Mouse (Mus musculus) ES-Bruce4 (cell line): ENCODE measurements around the gene Rufy4. TPM values are rescaled to one million over a fixed set of nuclear protein-coding genes. Genes with fewer than 3 reads are reported as not detected.

Experiments
- H3K27ac ChIP-seq: 2 replicates; pipeline ENCODE4 v1.5.1; 2012; ENCODE audit warnings: low read length, inconsistent platforms; ENCODE audit not compliant: insufficient read depth
- H3K27me3 ChIP-seq: 2 replicates; pipeline ENCODE4 v1.6.1; 2012; ENCODE audit warnings: mild to moderate bottlenecking, low read length, inconsistent platforms; ENCODE audit not compliant: control insufficient read depth, poor library complexity, insufficient read depth, severe bottlenecking
- H3K36me3 ChIP-seq: 2 replicates; pipeline ENCODE4 v1.6.1; 2012; ENCODE audit warnings: inconsistent platforms, mild to moderate bottlenecking, low read length, moderate library complexity; ENCODE audit not compliant: control insufficient read depth, poor library complexity, insufficient read depth, severe bottlenecking
- H3K4me1 ChIP-seq: one replicate; pipeline ENCODE4 v1.8.1; 2011; ENCODE audit warnings: low read length; ENCODE audit not compliant: control insufficient read depth, insufficient read depth
- H3K4me3 ChIP-seq: 2 replicates; pipeline ENCODE4 v1.5.1; 2011; ENCODE audit warnings: low read depth, mild to moderate bottlenecking, low read length
- H3K9ac ChIP-seq: 2 replicates; pipeline ENCODE4 v1.6.1; 2012; ENCODE audit warnings: low read depth, mild to moderate bottlenecking, inconsistent platforms; ENCODE audit not compliant: poor library complexity, severe bottlenecking
- H3K9me3 ChIP-seq: replicated peaks from 2 replicates; pipeline ENCODE4 v1.6.1; 2012; ENCODE audit warnings: mild to moderate bottlenecking, low read length, inconsistent platforms; ENCODE audit not compliant: control insufficient read depth, poor library complexity, insufficient read depth, severe bottlenecking
- CTCF ChIP-seq: IDR thresholded peaks from one replicate; pipeline ENCODE4 v1.8.1; 2011; ENCODE audit warnings: low read depth, low read length
- EP300 ChIP-seq: IDR thresholded peaks from 2 replicates; pipeline ENCODE4 v1.6.1; 2011; ENCODE audit warnings: low read depth, low read length; ENCODE audit not compliant: insufficient read depth
- POLR2A ChIP-seq: IDR thresholded peaks from one replicate; pipeline ENCODE4 v1.8.1; 2011; ENCODE audit warnings: low read length; ENCODE audit not compliant: insufficient read depth
- polyA plus RNA-seq: library from polyadenylated mRNA; stranded (reverse); fragments of >200 nt; gene quantifications from 2 replicates; pipeline ENCODE4 v1.2.4, GENCODE M21; 2011; ENCODE audit warnings: low read depth; ENCODE audit not compliant: missing spikeins, insufficient read depth, insufficient read length

The Rufy4 gene
- polyA plus RNA-seq, 1 experiment, result not detected

DNA sequence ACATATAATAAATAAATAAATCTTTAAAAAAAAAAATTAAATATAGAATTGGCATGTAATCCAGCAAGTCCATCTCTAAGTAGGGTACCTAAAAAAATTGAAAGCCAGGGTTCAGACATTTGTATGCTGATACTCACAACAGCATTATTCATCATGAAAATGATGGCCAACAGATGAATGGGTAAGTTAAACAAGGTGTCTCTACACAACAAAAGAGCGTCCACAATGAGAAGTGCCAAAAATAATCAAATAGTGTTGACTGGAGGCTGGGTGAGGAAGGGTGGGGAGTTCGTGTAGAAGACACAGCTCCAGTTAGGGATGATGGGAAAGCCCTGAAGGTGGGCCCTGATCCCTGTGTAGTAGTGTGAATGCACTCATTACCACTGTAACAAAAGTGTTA is 34.7 kb downstream of the Rufy4 start:
- TF ChIP-seq POLR2A (no peak), EP300 (no peak), CTCF (no peak)
- no peak overlapping the region for H3K9ac ChIP-seq
- H3K9me3 ChIP-seq, result no peaks in the 10 kb centered on the region
- no peaks in the 10 kb centered on the region for H3K4me1 ChIP-seq
- no peaks in the 10 kb centered on the region for H3K27me3 ChIP-seq
- no peaks in the 10 kb centered on the region for H3K36me3 ChIP-seq
- H3K27ac ChIP-seq, result no peak overlapping the region
- H3K4me3 ChIP-seq, result no peak overlapping the region

- Histone ChIP-seq H3K36me3 (no peaks in the 10 kb centered on the region), H3K4me3 (no peak overlapping the region), H3K27me3 (no peaks in the 10 kb centered on the region), H3K27ac (no peak overlapping the region), H3K9ac (no peak overlapping the region), H3K9me3 (no peaks in the 10 kb centered on the region), H3K4me1 (no peaks in the 10 kb centered on the region)
- TF ChIP-seq EP300 (no peak), POLR2A (no peak), CTCF (no peak)
Measured at GRCm38 (mm10) chr1:74167136-74167535, 41.8 kb downstream of the Rufy4 start.

GRCm38 (mm10) chr1:74169721-74170120 is 44.4 kb downstream of the Rufy4 start:
- no peak overlapping the region for H3K9ac ChIP-seq
- no peaks in the 10 kb centered on the region for H3K9me3 ChIP-seq
- no peaks in the 10 kb centered on the region for H3K36me3 ChIP-seq
- TF ChIP-seq EP300, result no peak
- no peak for TF ChIP-seq CTCF
- TF ChIP-seq POLR2A, result no peak
- no peaks in the 10 kb centered on the region for H3K27me3 ChIP-seq
- no peak overlapping the region for H3K27ac ChIP-seq
- no peak overlapping the region for H3K4me3 ChIP-seq
- H3K4me1 ChIP-seq, result no peaks in the 10 kb centered on the region

GRCm38 (mm10) chr1:74172722-74173121 is 47.4 kb downstream of the Rufy4 start:
- Histone ChIP-seq H3K27me3 (no peaks in the 10 kb centered on the region), H3K27ac (no peak overlapping the region), H3K4me1 (peaks cover 2% of the 10 kb centered on the region), H3K9ac (no peak overlapping the region), H3K4me3 (no peak overlapping the region), H3K9me3 (no peaks in the 10 kb centered on the region), H3K36me3 (no peaks in the 10 kb centered on the region)
- TF ChIP-seq CTCF, result no peak
- TF ChIP-seq POLR2A, result no peak
- TF ChIP-seq EP300, result no peak

- Histone ChIP-seq H3K4me3 (no peak overlapping the region), H3K4me1 (peaks cover 2% of the 10 kb centered on the region), H3K36me3 (no peaks in the 10 kb centered on the region), H3K27ac (no peak overlapping the region), H3K9ac (no peak overlapping the region), H3K27me3 (no peaks in the 10 kb centered on the region), H3K9me3 (no peaks in the 10 kb centered on the region)
- TF ChIP-seq POLR2A (no peak), CTCF (no peak), EP300 (no peak)
Measured at GRCm38 (mm10) chr1:74175731-74176130, 50.4 kb downstream of the Rufy4 start.

- no peak overlapping the region for H3K4me3 ChIP-seq
- H3K27ac ChIP-seq, result no peak overlapping the region
- H3K9me3 ChIP-seq, result no peaks in the 10 kb centered on the region
- no peak overlapping the region for H3K9ac ChIP-seq
- H3K27me3 ChIP-seq, result no peaks in the 10 kb centered on the region
- no peak for TF ChIP-seq POLR2A
- no peak for TF ChIP-seq EP300
- no peak for TF ChIP-seq CTCF
- no peaks in the 10 kb centered on the region for H3K36me3 ChIP-seq
- peaks cover 2% of the 10 kb centered on the region for H3K4me1 ChIP-seq
Measured at GRCm38 (mm10) chr1:74178618-74179017, 53.3 kb downstream of the Rufy4 start.
